Mouse (Mus musculus): ENCODE data around the gene Ccdc36. TPM values are rescaled to one million over a fixed set of nuclear protein-coding genes. Genes with fewer than 3 reads are reported as not detected.
A peak's percentile ranks its signal among the peaks of the same experiment; 100 is the strongest.

Gene Ccdc36
- polyA plus RNA-seq, 1 experiment from 2014 or later, result 1.1 TPM

DNA sequence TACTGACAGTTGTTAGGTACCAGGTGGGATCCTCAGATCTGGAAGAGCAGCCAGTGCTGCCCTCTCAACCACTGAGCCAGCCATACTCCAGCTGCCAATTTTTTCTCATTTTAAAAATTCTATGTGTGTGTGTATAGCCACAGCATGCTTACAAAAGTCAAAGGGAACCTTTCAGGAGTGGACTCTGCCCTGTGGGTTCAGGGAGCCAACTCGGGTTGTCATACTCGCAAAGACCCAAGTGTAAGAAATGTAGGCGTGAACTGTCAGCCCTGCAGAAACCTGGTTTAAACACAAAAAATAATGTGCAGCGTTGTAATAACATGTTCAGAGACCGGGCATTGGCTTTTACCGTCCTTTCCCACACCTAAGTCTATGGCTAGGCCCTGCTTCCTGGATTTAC lies 34.1 kb downstream of the Ccdc36 start:
- WGBS, result 92% methylated on average over 6 of the region's 6 CpGs
- Histone ChIP-seq H3K9ac (ENCODE audit: low read depth, low read length) (no peak overlapping the region), H3K4me3 (ENCODE audit: low read length) (no peak overlapping the region), H3K27ac (ENCODE audit: low read length) (no peak overlapping the region), H3K4me2 (ENCODE audit: low read depth, low read length) (no peak overlapping the region), H3K4me1 (ENCODE audit: control insufficient read depth, insufficient read depth, low read length) (no peaks in the 10 kb centered on the region), H3K9me3 (ENCODE audit: control insufficient read depth, low read length) (no peaks in the 10 kb centered on the region), H3K27me3 (replicated peaks; ENCODE audit: control insufficient read depth, insufficient read depth, low read length) (no peaks in the 10 kb centered on the region), H3K36me3 (ENCODE audit: control insufficient read depth, insufficient read depth, low read length) (peaks cover 20% of the 10 kb centered on the region)
- no peak for ATAC-seq

DNA sequence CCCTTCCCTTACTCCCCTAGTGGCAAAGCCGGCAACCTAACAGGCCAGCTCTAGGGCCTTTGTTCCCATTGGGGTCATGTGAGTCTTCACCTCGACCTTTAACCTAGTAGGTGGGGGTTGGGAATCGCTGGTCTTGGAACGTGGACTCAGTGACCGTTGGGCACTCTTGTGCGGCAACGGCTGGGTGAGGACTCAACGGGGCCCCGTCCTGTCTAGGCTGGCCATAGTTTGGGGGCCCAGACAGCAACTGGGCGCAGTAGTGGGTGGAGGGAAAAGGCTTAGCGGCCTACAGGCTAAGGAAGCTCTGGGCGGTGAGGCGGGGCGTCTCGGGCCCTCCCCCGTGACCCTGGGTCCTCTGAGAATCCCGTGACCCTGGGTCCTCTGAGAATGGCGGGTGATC lies 35.6 kb downstream of the Ccdc36 start, which contains the start of gene 1700102P08Rik:
1700102P08Rik (plus strand) TSS at position 130 of the 400 bp plus-strand sequence.
- ATAC-seq, result no peak
- Histone ChIP-seq H3K4me3 (ENCODE audit: low read length) (no peak within 1 kb of the TSS), H3K36me3 (ENCODE audit: control insufficient read depth, insufficient read depth, low read length) (peaks cover 20% of the 10 kb centered on the region), H3K9me3 (ENCODE audit: control insufficient read depth, low read length) (no peaks in the 10 kb centered on the region), H3K27ac (ENCODE audit: low read length) (no peak within 1 kb of the TSS), H3K4me1 (ENCODE audit: control insufficient read depth, insufficient read depth, low read length) (no peaks in the 10 kb centered on the region), H3K27me3 (replicated peaks; ENCODE audit: control insufficient read depth, insufficient read depth, low read length) (no peaks in the 10 kb centered on the region), H3K9ac (ENCODE audit: low read depth, low read length) (no peak within 1 kb of the TSS), H3K4me2 (ENCODE audit: low read depth, low read length) (no peak within 1 kb of the TSS)
- WGBS, result 73% methylated on average over 18 of the region's 18 CpGs

DNA sequence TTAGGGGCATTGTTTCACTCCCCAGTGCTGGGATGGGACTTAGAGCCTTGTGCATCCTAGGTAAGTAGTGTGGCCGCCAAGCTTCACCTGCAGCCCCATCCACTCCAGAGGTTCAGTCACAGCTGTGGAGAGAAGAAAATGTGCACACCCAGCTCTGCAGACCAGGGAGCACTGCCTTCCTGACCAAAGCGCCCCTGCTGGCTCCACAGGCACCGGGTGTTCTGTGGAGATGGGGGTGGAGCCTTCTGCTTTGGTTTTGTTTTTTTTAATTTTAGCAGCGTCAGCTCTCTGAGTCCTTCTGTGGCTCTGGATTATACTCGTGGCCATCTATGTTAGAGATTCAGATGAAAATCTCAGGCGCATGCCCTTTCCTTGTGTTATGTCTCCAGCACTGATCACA lies 39.1 kb downstream of the Ccdc36 start:
- no peak overlapping the region for H3K9ac ChIP-seq (ENCODE audit: low read depth, low read length)
- no peak for ATAC-seq
- no peak overlapping the region for H3K27ac ChIP-seq (ENCODE audit: low read length)
- H3K4me2 ChIP-seq (ENCODE audit: low read depth, low read length), result no peak overlapping the region
- WGBS, result 73% methylated on average over 6 of the region's 6 CpGs
- H3K36me3 ChIP-seq (ENCODE audit: control insufficient read depth, insufficient read depth, low read length), result peaks cover 22% of the 10 kb centered on the region
- H3K4me1 ChIP-seq (ENCODE audit: control insufficient read depth, insufficient read depth, low read length), result no peaks in the 10 kb centered on the region
- H3K9me3 ChIP-seq (ENCODE audit: control insufficient read depth, low read length), result no peaks in the 10 kb centered on the region
- no peaks in the 10 kb centered on the region for H3K27me3 ChIP-seq (replicated peaks; ENCODE audit: control insufficient read depth, insufficient read depth, low read length)
- H3K4me3 ChIP-seq (ENCODE audit: low read length), result no peak overlapping the region

DNA sequence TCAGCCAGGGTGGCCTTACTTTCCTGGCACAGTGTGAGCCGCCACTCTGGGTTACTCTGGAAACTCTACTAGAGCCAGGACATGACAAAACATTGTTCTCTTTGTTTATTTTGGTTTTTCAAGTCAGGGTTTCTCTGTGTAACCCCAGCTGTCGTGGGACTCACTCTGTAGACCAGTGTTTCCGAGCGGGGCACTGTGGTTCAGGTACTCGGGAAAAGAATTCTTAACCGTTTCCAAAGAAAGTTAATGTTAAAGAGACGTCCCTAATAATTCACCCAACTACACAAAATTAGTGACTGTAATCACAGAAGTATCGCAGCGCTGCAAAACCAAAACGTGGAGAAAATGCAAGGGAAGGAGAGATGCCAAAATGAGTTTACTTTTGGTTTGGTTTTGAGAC lies 39.7 kb downstream of the Ccdc36 start:
- no peaks in the 10 kb centered on the region for H3K27me3 ChIP-seq (replicated peaks; ENCODE audit: control insufficient read depth, insufficient read depth, low read length)
- WGBS, result 81% methylated on average over 10 of the region's 10 CpGs
- no peak overlapping the region for H3K27ac ChIP-seq (ENCODE audit: low read length)
- peaks cover 22% of the 10 kb centered on the region for H3K36me3 ChIP-seq (ENCODE audit: control insufficient read depth, insufficient read depth, low read length)
- no peak overlapping the region for H3K9ac ChIP-seq (ENCODE audit: low read depth, low read length)
- H3K4me1 ChIP-seq (ENCODE audit: control insufficient read depth, insufficient read depth, low read length), result no peaks in the 10 kb centered on the region
- ATAC-seq, result no peak
- H3K9me3 ChIP-seq (ENCODE audit: control insufficient read depth, low read length), result no peaks in the 10 kb centered on the region
- H3K4me2 ChIP-seq (ENCODE audit: low read depth, low read length), result no peak overlapping the region
- H3K4me3 ChIP-seq (ENCODE audit: low read length), result no peak overlapping the region

- Histone ChIP-seq H3K27ac (ENCODE audit: low read length) (no peak overlapping the region), H3K9ac (ENCODE audit: low read depth, low read length) (no peak overlapping the region), H3K4me2 (ENCODE audit: low read depth, low read length) (no peak overlapping the region), H3K27me3 (replicated peaks; ENCODE audit: control insufficient read depth, insufficient read depth, low read length) (no peaks in the 10 kb centered on the region), H3K9me3 (ENCODE audit: control insufficient read depth, low read length) (no peaks in the 10 kb centered on the region), H3K4me3 (ENCODE audit: low read length) (no peak overlapping the region), H3K36me3 (ENCODE audit: control insufficient read depth, insufficient read depth, low read length) (peaks cover 18% of the 10 kb centered on the region), H3K4me1 (ENCODE audit: control insufficient read depth, insufficient read depth, low read length) (no peaks in the 10 kb centered on the region)
- no peak for ATAC-seq
- WGBS, result 86% methylated on average over 4 of the region's 4 CpGs
These were observed 41.5 kb downstream of the Ccdc36 start for GRCm38 (mm10) chr9:108386816-108387215.

- H3K4me1 ChIP-seq (ENCODE audit: control insufficient read depth, insufficient read depth, low read length), result no peaks in the 10 kb centered on the region
- peak; percentile 43; the same call in 1 of the 2 replicates for ATAC-seq
- H3K9me3 ChIP-seq (ENCODE audit: control insufficient read depth, low read length), result no peaks in the 10 kb centered on the region
- no peak overlapping the region for H3K9ac ChIP-seq (ENCODE audit: low read depth, low read length)
- WGBS, result 52% methylated on average over 7 of the region's 7 CpGs
- no peaks in the 10 kb centered on the region for H3K27me3 ChIP-seq (replicated peaks; ENCODE audit: control insufficient read depth, insufficient read depth, low read length)
- H3K4me2 ChIP-seq (ENCODE audit: low read depth, low read length), result no peak overlapping the region
- H3K27ac ChIP-seq (ENCODE audit: low read length), result no peak overlapping the region
- H3K4me3 ChIP-seq (ENCODE audit: low read length), result no peak overlapping the region
- peaks cover 16% of the 10 kb centered on the region for H3K36me3 ChIP-seq (ENCODE audit: control insufficient read depth, insufficient read depth, low read length)
These were observed 43.3 kb downstream of the Ccdc36 start for GRCm38 (mm10) chr9:108385006-108385405.

DNA sequence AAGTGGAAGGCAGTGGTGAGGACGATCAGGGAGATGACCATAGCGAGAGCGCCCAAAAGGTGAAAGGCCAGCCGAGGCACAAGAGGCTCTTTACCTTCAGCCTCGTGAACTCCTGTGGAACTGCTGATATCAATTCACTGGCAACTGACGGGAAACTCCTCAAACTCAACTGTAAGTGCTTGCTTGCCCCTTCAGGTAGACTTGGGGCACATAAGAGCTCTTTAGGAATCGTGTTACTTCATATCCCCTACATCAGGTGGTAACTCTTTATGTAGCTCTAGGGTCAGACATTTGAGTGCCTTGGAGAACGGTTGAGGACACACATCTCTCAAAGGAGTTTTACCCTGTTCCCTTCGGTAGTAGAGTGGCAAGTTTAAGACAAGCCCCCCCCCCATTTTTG lies 46.9 kb downstream of the Ccdc36 start:
- H3K4me2 ChIP-seq (ENCODE audit: low read depth, low read length), result no peak overlapping the region
- no peaks in the 10 kb centered on the region for H3K9me3 ChIP-seq (ENCODE audit: control insufficient read depth, low read length)
- ATAC-seq, result no peak
- H3K4me1 ChIP-seq (ENCODE audit: control insufficient read depth, insufficient read depth, low read length), result peaks cover 9% of the 10 kb centered on the region
- no peak overlapping the region for H3K9ac ChIP-seq (ENCODE audit: low read depth, low read length)
- no peaks in the 10 kb centered on the region for H3K27me3 ChIP-seq (replicated peaks; ENCODE audit: control insufficient read depth, insufficient read depth, low read length)
- no peak overlapping the region for H3K4me3 ChIP-seq (ENCODE audit: low read length)
- WGBS, result 97% methylated on average over 9 of the region's 9 CpGs
- no peak overlapping the region for H3K27ac ChIP-seq (ENCODE audit: low read length)
- H3K36me3 ChIP-seq (ENCODE audit: control insufficient read depth, insufficient read depth, low read length), result peaks cover 16% of the 10 kb centered on the region

- peak; percentile 54 for ATAC-seq
- peaks cover 18% of the 10 kb centered on the region for H3K36me3 ChIP-seq (ENCODE audit: control insufficient read depth, insufficient read depth, low read length)
These were observed 49.0 kb downstream of the Ccdc36 start for GRCm38 (mm10) chr9:108379294-108379693.

GRCm38 (mm10) chr9:108378736-108379135 lies 49.5 kb downstream of the Ccdc36 start:
- Histone ChIP-seq H3K9me3 (ENCODE audit: control insufficient read depth, low read length) (no peaks in the 10 kb centered on the region), H3K27me3 (replicated peaks; ENCODE audit: control insufficient read depth, insufficient read depth, low read length) (no peaks in the 10 kb centered on the region), H3K27ac (ENCODE audit: low read length) (peak overlapping the region; percentile 29), H3K4me1 (ENCODE audit: control insufficient read depth, insufficient read depth, low read length) (peaks cover 9% of the 10 kb centered on the region), H3K9ac (ENCODE audit: low read depth, low read length) (no peak overlapping the region), H3K4me3 (ENCODE audit: low read length) (no peak overlapping the region), H3K36me3 (ENCODE audit: control insufficient read depth, insufficient read depth, low read length) (peaks cover 20% of the 10 kb centered on the region), H3K4me2 (ENCODE audit: low read depth, low read length) (no peak overlapping the region)
- 68% methylated on average over 5 of the region's 5 CpGs for WGBS
- ATAC-seq, result peak; percentile 72

More at GRCm38 (mm10) chr9:108379294-108379693, 49.0 kb downstream of the Ccdc36 start:
- H3K9ac ChIP-seq (ENCODE audit: low read depth, low read length), result no peak overlapping the region
- whole genome bisulfite sequencing, result 78% methylated on average over 4 of the region's 4 CpGs
- H3K27ac ChIP-seq (ENCODE audit: low read length), result peak overlapping the region; percentile 37; the same call in 1 of the 2 replicates
- no peak overlapping the region for H3K4me2 ChIP-seq (ENCODE audit: low read depth, low read length)
- H3K9me3 ChIP-seq (ENCODE audit: control insufficient read depth, low read length), result no peaks in the 10 kb centered on the region
- no peak overlapping the region for H3K4me3 ChIP-seq (ENCODE audit: low read length)
- H3K4me1 ChIP-seq (ENCODE audit: control insufficient read depth, insufficient read depth, low read length), result peaks cover 9% of the 10 kb centered on the region
- H3K27me3 ChIP-seq (replicated peaks; ENCODE audit: control insufficient read depth, insufficient read depth, low read length), result no peaks in the 10 kb centered on the region

DNA sequence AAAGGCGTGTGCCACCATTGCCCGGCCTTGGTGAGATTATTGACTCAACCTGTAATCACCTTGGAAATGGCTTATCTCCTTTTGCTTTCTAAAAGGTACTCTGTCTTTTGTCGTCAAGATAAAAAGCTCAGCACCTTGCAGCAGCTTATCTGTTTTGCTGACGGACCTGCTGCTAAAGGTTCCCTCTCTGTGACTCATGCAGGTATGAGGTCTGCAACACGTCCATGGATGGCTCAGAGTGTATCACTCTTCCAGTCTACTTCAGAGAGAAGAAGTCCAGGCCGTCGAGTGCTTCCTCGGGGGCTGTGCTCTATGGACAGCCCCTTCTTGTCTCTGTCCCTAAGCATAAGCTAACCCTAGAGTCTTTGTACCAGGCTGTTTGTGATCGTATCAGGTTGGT lies 50.0 kb downstream of the Ccdc36 start:
- H3K9me3 ChIP-seq (ENCODE audit: control insufficient read depth, low read length), result no peaks in the 10 kb centered on the region
- H3K4me1 ChIP-seq (ENCODE audit: control insufficient read depth, insufficient read depth, low read length), result peaks cover 9% of the 10 kb centered on the region
- peak; percentile 89 for ATAC-seq
- H3K4me2 ChIP-seq (ENCODE audit: low read depth, low read length), result no peak overlapping the region
- WGBS, result 63% methylated on average over 9 of the region's 9 CpGs
- peak overlapping the region; percentile 29; the same call in 1 of the 2 replicates for H3K27ac ChIP-seq (ENCODE audit: low read length)
- H3K36me3 ChIP-seq (ENCODE audit: control insufficient read depth, insufficient read depth, low read length), result peaks cover 20% of the 10 kb centered on the region
- H3K27me3 ChIP-seq (replicated peaks; ENCODE audit: control insufficient read depth, insufficient read depth, low read length), result no peaks in the 10 kb centered on the region
- H3K9ac ChIP-seq (ENCODE audit: low read depth, low read length), result no peak overlapping the region
- no peak overlapping the region for H3K4me3 ChIP-seq (ENCODE audit: low read length)
